Mouse (Mus musculus): Measurements from ENCODE around the gene Xrcc6. TPM values are rescaled to one million over a fixed set of nuclear protein-coding genes. Genes with fewer than 3 reads are reported as not detected.

Xrcc6 gene
- polyA plus RNA-seq (2012; rRNA removed) = 183 and 225 TPM in 2 replicates

DNA sequence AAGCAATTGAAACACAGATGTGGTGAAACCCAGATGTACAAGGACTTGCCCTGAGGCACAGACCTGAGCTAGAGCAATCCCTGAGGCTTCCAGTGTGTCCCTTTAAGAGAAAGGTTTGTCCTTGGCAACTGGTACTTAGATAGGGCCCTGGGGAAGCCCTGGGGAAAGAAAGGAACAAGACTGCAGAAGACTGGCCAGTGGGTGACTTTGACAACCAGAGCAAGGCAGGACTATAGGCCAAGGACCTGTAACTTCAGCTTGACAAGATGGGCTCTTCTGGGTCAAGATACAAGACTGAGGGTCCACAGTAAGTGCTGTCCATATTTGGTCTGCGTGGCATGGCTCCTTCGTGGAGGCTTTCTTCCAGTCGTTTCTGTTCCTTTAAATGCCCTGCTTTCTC, at the start of gene Xrcc6:
Xrcc6 (plus strand) TSS at position 190 of the 400 bp plus-strand sequence.
- no peak within 1 kb of the TSS for H3K27ac ChIP-seq (ENCODE audit: control insufficient read depth, insufficient read depth, low read length)
- peaks cover 6% of the 10 kb centered on the region for H3K36me3 ChIP-seq (ENCODE audit: control insufficient read depth, insufficient read depth, low read length)
- no peak for DNase-seq
- H3K27me3 ChIP-seq (ENCODE audit: control insufficient read depth, insufficient read depth, low read length) = no peaks in the 10 kb centered on the region
- WGBS = 95% methylated on average over 3 of the region's 3 CpGs
- TF ChIP-seq POLR2A (IDR thresholded peaks at IDR 0.05; ENCODE audit: control insufficient read depth, extremely low read depth, insufficient read depth, low read length, poor library complexity) = no peak
- no peak for TF ChIP-seq CTCF (IDR thresholded peaks at IDR 0.05; ENCODE audit: borderline replicate concordance, control insufficient read depth, extremely low read depth, insufficient read depth, low read length, poor library complexity)
- no peaks in the 10 kb centered on the region for H3K4me1 ChIP-seq (replicated peaks; ENCODE audit: control insufficient read depth, insufficient read depth, low read length)
- H3K4me3 ChIP-seq (ENCODE audit: control insufficient read depth, insufficient read depth, low read length) = no peak within 1 kb of the TSS

DNA sequence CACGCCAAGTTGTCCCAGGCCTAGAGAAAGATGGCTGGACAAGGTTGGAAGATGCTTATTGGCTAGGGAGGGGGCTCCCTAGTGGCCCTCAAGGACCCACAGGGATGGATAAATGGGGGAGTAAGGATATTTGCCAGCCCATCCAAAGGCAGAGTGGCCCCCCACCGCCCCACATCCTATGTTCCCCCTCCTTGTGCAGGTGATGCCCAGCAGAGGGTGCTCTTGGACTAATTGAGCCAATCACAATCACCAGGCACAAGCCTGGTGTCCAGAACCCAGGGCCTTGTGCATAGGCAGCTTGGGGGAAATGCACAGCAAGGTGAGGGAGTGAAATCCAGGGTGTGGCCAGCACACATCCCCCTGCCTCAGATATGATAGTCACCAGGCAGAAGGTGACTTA, 49.4 kb upstream of the Xrcc6 start:
- H3K4me1 ChIP-seq (replicated peaks; ENCODE audit: control insufficient read depth, insufficient read depth, low read length) = peaks cover 7% of the 10 kb centered on the region
- TF ChIP-seq POLR2A (IDR thresholded peaks at IDR 0.05; ENCODE audit: control insufficient read depth, extremely low read depth, insufficient read depth, low read length, poor library complexity) (no peak), CTCF (IDR thresholded peaks at IDR 0.05; ENCODE audit: borderline replicate concordance, control insufficient read depth, extremely low read depth, insufficient read depth, low read length, poor library complexity) (peak; percentile 69; the same call in 1 of the 2 replicates)
- H3K4me3 ChIP-seq (ENCODE audit: control insufficient read depth, insufficient read depth, low read length) = no peak overlapping the region
- WGBS = 55% methylated on average over 2 of the region's 2 CpGs
- no peaks in the 10 kb centered on the region for H3K27me3 ChIP-seq (ENCODE audit: control insufficient read depth, insufficient read depth, low read length)
- no peak overlapping the region for H3K27ac ChIP-seq (ENCODE audit: control insufficient read depth, insufficient read depth, low read length)
- no peaks in the 10 kb centered on the region for H3K36me3 ChIP-seq (ENCODE audit: control insufficient read depth, insufficient read depth, low read length)
- DNase-seq = peak; percentile 26

DNA sequence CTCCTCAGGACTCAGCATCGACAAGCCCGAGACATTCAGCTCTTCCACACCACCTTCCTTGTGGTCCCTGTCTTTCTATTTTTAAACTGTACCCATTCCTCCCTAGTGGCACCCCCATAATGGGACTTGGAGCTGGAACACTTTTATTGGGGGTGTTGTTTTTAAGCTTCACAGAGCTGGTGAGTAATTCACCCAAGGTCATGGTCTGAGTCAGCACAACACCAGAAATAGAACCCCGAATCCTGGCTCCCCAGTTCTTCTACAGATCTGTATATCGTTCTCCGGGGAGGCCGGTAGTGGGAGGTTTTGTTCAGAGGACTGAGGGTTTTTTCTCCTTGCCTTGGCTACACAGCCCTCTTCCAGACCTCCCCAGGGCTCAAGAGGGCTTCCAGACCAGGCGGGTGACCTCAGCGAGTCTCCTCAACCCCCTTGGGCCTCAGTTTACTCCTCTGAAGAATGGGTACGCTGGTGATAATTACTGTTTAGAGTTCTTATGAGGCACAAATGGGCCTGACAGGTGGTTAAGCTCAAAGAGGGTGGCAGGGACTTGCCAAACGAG, 48.4 kb upstream of the Xrcc6 start:
- H3K27me3 ChIP-seq (ENCODE audit: control insufficient read depth, insufficient read depth, low read length) = no peaks in the 10 kb centered on the region
- H3K4me3 ChIP-seq (ENCODE audit: control insufficient read depth, insufficient read depth, low read length) = no peak overlapping the region
- H3K4me1 ChIP-seq (replicated peaks; ENCODE audit: control insufficient read depth, insufficient read depth, low read length) = peaks cover 4% of the 10 kb centered on the region
- WGBS = 96% methylated on average over 10 of the region's 10 CpGs
- no peak overlapping the region for H3K27ac ChIP-seq (ENCODE audit: control insufficient read depth, insufficient read depth, low read length)
- no peak for TF ChIP-seq CTCF (IDR thresholded peaks at IDR 0.05; ENCODE audit: borderline replicate concordance, control insufficient read depth, extremely low read depth, insufficient read depth, low read length, poor library complexity)
- TF ChIP-seq POLR2A (IDR thresholded peaks at IDR 0.05; ENCODE audit: control insufficient read depth, extremely low read depth, insufficient read depth, low read length, poor library complexity) = no peak
- no peak for DNase-seq
- H3K36me3 ChIP-seq (ENCODE audit: control insufficient read depth, insufficient read depth, low read length) = no peaks in the 10 kb centered on the region

DNA sequence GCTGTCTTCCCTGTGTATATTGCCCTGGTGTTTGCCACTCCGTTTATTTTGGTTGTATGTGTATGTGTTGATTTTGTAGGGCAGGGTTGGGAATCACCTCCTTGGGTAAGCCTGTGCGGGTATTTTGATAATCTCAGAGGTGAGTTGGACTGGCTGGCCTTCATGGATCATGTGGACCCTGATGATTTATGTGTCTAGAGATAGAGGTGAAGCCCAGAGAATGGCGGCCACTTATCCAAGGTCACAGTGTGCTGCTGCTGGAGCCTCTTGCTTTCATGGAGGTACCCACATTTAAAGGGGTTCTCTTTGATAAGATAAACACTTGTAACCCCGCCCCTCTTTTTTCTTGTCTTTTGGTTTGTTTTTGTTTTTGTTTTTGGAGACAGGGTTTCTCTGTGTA, 47.9 kb upstream of the Xrcc6 start:
- TF ChIP-seq POLR2A (IDR thresholded peaks at IDR 0.05; ENCODE audit: control insufficient read depth, extremely low read depth, insufficient read depth, low read length, poor library complexity) = no peak
- no peak for TF ChIP-seq CTCF (IDR thresholded peaks at IDR 0.05; ENCODE audit: borderline replicate concordance, control insufficient read depth, extremely low read depth, insufficient read depth, low read length, poor library complexity)
- Histone ChIP-seq H3K27ac (ENCODE audit: control insufficient read depth, insufficient read depth, low read length) (no peak overlapping the region), H3K36me3 (ENCODE audit: control insufficient read depth, insufficient read depth, low read length) (no peaks in the 10 kb centered on the region), H3K4me3 (ENCODE audit: control insufficient read depth, insufficient read depth, low read length) (no peak overlapping the region), H3K27me3 (ENCODE audit: control insufficient read depth, insufficient read depth, low read length) (no peaks in the 10 kb centered on the region), H3K4me1 (replicated peaks; ENCODE audit: control insufficient read depth, insufficient read depth, low read length) (peaks cover 4% of the 10 kb centered on the region)
- DNase-seq = no peak
- 96% methylated on average over 4 of the region's 4 CpGs for WGBS

DNA sequence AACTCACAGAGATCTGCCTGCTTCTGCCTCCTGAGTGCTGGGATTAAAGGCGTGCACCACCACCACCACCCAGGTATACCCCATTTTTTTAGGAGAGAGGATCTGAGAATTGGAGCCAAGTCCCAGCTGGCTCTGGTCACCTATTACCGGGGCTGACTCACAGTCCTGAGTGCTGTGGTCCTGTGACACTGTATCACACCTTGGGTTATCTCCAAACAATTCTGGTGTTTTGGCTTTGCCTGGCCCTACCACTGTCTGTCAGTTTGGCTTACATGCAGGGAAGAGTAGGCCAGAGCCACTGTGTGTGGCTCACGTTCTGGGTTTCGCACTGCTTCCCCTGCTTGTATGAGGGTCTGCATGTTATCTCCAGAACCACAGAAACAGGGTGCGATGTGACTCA, 47.4 kb upstream of the Xrcc6 start:
- TF ChIP-seq POLR2A (IDR thresholded peaks at IDR 0.05; ENCODE audit: control insufficient read depth, extremely low read depth, insufficient read depth, low read length, poor library complexity) (no peak), CTCF (IDR thresholded peaks at IDR 0.05; ENCODE audit: borderline replicate concordance, control insufficient read depth, extremely low read depth, insufficient read depth, low read length, poor library complexity) (no peak)

DNA sequence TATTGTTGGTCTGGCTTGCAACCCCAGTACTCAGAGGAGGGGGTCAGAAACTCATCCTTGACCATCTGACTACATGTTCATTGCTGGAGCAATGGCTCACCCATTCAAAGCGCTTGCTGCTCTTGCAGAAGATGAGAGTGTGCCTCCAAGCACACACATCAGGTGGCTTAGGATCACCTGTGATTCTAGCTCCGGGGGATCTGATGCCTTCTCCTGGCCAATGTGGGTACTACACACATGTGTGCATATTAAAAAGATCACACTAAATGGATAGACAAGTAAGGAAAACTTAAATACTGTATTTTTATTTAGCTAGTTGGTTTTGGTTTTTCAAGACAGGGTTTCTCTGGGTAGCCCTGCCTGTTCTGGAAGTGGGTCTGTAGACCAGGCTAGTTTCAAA, 46.6 kb upstream of the Xrcc6 start:
- peaks cover 4% of the 10 kb centered on the region for H3K4me1 ChIP-seq (replicated peaks; ENCODE audit: control insufficient read depth, insufficient read depth, low read length)
- no peak overlapping the region for H3K4me3 ChIP-seq (ENCODE audit: control insufficient read depth, insufficient read depth, low read length)
- 96% methylated on average over 2 of the region's 2 CpGs for WGBS

More for the DNA sequence above, 47.4 kb upstream of the Xrcc6 start:
- H3K36me3 ChIP-seq (ENCODE audit: control insufficient read depth, insufficient read depth, low read length) = no peaks in the 10 kb centered on the region
- H3K4me1 ChIP-seq (replicated peaks; ENCODE audit: control insufficient read depth, insufficient read depth, low read length) = peaks cover 4% of the 10 kb centered on the region
- H3K4me3 ChIP-seq (ENCODE audit: control insufficient read depth, insufficient read depth, low read length) = no peak overlapping the region
- H3K27ac ChIP-seq (ENCODE audit: control insufficient read depth, insufficient read depth, low read length) = no peak overlapping the region
- DNase-seq = no peak
- 98% methylated on average over 5 of the region's 5 CpGs for WGBS
- H3K27me3 ChIP-seq (ENCODE audit: control insufficient read depth, insufficient read depth, low read length) = no peaks in the 10 kb centered on the region

More for the DNA sequence above, 46.6 kb upstream of the Xrcc6 start:
- TF ChIP-seq CTCF (IDR thresholded peaks at IDR 0.05; ENCODE audit: borderline replicate concordance, control insufficient read depth, extremely low read depth, insufficient read depth, low read length, poor library complexity) (no peak), POLR2A (IDR thresholded peaks at IDR 0.05; ENCODE audit: control insufficient read depth, extremely low read depth, insufficient read depth, low read length, poor library complexity) (no peak)
- H3K27ac ChIP-seq (ENCODE audit: control insufficient read depth, insufficient read depth, low read length) = no peak overlapping the region
- no peak for DNase-seq
- H3K27me3 ChIP-seq (ENCODE audit: control insufficient read depth, insufficient read depth, low read length) = no peaks in the 10 kb centered on the region
- no peaks in the 10 kb centered on the region for H3K36me3 ChIP-seq (ENCODE audit: control insufficient read depth, insufficient read depth, low read length)

Measured in thymus, adult 2 months (tissue).